Mouse (Mus musculus) lung, postnatal 0 days (tissue): ENCODE results near the gene Slc31a2. TPM values are rescaled to one million over a fixed set of nuclear protein-coding genes. Genes with fewer than 3 reads are reported as not detected.

ENCODE experiments used
- ATAC-seq: fragments of 200-750 bp; cut with Nextera tagmentation; 2 replicates; pipeline ENCODE4 v1.8.0; 2017; ENCODE audit warnings: moderate library complexity
- DNase-seq: peaks from one replicate; pipeline ENCODE4 v3.0.0-alpha.2; 2016; ENCODE audit warnings: low spot score
- H3K27ac ChIP-seq: fragments of 300-500 bp; sonication (generic); 2 replicates; pipeline ENCODE4 v1.5.1; 2014; ENCODE audit warnings: antibody characterized with exemption, mild to moderate bottlenecking, low read length, mixed read lengths
- H3K27me3 ChIP-seq: fragments of 300-500 bp; sonication (generic); replicated peaks from 2 replicates; pipeline ENCODE4 v1.6.1; 2014; ENCODE audit warnings: low read length, mixed read lengths; ENCODE audit not compliant: insufficient read depth
- H3K36me3 ChIP-seq: fragments of 300-500 bp; sonication (generic); 2 replicates; pipeline ENCODE4 v1.6.1; 2014; ENCODE audit warnings: low read length, mixed read lengths; ENCODE audit not compliant: insufficient read depth
- H3K4me1 ChIP-seq: fragments of 300-500 bp; sonication (generic); 2 replicates; pipeline ENCODE4 v1.6.1; 2014; ENCODE audit warnings: antibody characterized with exemption, low read depth, low read length, mixed read lengths; ENCODE audit not compliant: insufficient read depth
- H3K4me2 ChIP-seq: fragments of 300-500 bp; sonication (generic); replicated peaks from 2 replicates; pipeline ENCODE4 v1.6.1; 2014; ENCODE audit warnings: low read depth, mild to moderate bottlenecking, low read length, moderate library complexity, mixed read lengths
- H3K4me3 ChIP-seq: fragments of 300-500 bp; sonication (generic); 2 replicates; pipeline ENCODE4 v1.5.1; 2014; ENCODE audit warnings: low read depth, low read length
- H3K9ac ChIP-seq: fragments of 300-500 bp; sonication (generic); replicated peaks from 2 replicates; pipeline ENCODE4 v1.6.1; 2014; ENCODE audit warnings: low read depth, mild to moderate bottlenecking
- H3K9me3 ChIP-seq: fragments of 300-500 bp; sonication (generic); 2 replicates; pipeline ENCODE4 v1.6.1; 2016; ENCODE audit warnings: low read length, mixed read lengths
- CTCF ChIP-seq: IDR thresholded peaks from 2 replicates; pipeline ENCODE4 v1.5.1; 2016; ENCODE audit warnings: antibody characterized with exemption, mild to moderate bottlenecking
- EP300 ChIP-seq: IDR thresholded peaks from 2 replicates; pipeline ENCODE4 v1.6.1; 2016; ENCODE audit warnings: antibody characterized with exemption, mild to moderate bottlenecking, control low read depth
- WGBS: fragments of 180-500 bp; shearing (Covaris S2); extraction: QIAGEN DNeasy Blood & Tissue Kit; methylation state at CpG from one replicate; pipeline ENCODE4 v1.1.7; 2014; 5-methylcytosine and 5-hydroxymethylcytosine counted together
- polyA plus RNA-seq: library from polyadenylated mRNA; unstranded; fragments of >200 nt; fragmentation: Nextera tagmentation; extraction: Ambion mirVana; gene quantifications from 2 replicates; pipeline ENCODE4 v1.2.1, GENCODE M21; 2015

Gene Slc31a2
- polyA plus RNA-seq, 1 experiment from 2014 or later, result 25.5 TPM

DNA sequence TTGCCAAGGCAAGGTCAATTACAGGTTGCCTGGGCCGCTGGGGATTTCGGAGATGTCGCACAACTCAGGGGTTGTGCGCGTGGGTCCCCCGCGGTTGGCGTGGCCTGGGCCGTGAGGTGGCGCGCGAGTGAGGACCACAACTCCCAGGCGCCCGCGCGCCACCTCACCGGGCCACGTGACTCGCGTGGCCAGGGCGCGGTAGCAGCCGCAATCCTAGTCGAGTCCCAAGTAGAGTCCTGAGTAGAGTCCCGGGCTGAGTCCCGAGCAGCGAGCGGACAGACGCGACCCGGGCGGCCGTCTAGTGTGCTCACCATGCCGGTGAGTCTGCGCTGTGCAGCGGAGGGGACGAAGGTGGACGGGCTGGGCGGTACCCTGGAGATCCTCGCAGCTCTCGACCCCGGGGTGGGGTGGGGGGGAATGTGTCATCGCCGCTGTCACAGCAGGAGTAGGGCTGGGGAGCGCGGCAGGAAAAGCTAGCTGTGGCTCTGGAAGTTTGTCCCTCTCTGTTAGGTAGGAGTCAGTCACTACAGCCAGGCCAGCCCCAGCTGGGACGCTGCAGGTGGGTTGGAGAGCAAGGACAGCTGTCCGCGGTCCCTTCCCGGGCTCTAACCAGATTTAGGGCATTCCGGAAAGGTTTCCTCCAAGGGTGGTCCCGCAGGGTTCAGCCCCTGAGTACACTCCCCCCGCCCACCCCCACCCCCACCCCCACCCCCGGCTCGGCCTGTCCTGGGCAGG lies 24.1 kb downstream of the Slc31a2 start:
- DNase-seq (peak; percentile 85), ATAC-seq (peak; percentile 94)
- Histone ChIP-seq H3K4me2 (peak overlapping the region; percentile 82), H3K27me3 (no peaks in the 10 kb centered on the region), H3K27ac (peak overlapping the region; percentile 93), H3K36me3 (no peaks in the 10 kb centered on the region), H3K4me1 (peaks cover 6% of the 10 kb centered on the region; the same call in 1 of the 2 replicates), H3K4me3 (peak overlapping the region; percentile 77), H3K9me3 (no peaks in the 10 kb centered on the region), H3K9ac (peak overlapping the region; percentile 70)
- WGBS, result under 1% methylated on average over 52 of the region's 55 CpGs
- TF ChIP-seq CTCF, result peak; percentile 46
- TF ChIP-seq EP300, result no peak

DNA sequence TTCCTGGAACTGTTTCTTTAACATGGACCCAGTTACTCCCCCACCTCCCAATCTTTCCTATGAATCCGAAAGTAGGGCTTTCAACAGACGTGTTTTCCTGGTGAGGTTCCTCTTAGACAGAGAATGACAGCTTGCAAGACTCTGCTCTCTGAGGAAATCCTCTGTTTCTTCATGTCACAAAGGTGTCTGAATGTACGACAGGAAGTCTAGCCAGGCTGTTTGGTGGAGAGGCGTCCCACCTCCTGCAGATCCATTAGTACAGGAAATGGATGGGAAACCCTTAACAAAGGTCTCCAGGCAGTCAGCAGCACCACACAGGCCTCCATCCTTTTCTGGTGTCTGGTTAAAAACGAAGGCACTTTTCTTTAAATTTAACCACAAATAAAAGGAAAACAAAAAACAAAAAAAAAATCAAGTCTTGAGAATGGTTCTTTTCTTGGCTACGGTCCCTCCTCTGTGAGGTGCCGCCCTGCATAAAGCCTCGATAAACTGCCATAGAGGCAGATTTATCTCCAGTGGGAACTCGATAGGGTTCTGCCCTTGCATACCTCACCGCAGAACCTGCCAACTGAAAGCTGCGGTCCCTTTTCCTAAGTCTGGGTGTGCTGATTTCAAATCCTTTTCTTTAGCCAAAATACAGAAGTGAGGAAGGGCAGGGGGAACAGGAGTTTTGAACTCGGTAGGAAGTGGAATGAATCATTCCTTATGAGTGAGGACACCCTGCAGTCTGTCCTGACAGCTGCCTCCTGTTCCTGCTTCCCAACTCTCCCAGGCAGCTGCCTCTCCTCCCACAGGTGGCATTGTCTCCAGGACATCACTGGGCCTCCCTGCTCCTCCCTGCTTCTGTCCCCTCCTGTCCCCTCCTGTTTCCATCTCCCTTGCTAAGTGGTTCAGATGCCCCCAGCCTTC lies 24.9 kb downstream of the Slc31a2 start:
- Histone ChIP-seq H3K27me3 (no peaks in the 10 kb centered on the region), H3K36me3 (no peaks in the 10 kb centered on the region), H3K9ac (peak overlapping the region; percentile 70), H3K4me3 (peak overlapping the region; percentile 77), H3K9me3 (no peaks in the 10 kb centered on the region), H3K4me1 (peaks cover 6% of the 10 kb centered on the region; the same call in 1 of the 2 replicates), H3K4me2 (peak overlapping the region; percentile 82), H3K27ac (peak overlapping the region; percentile 93)
- TF ChIP-seq CTCF (no peak), EP300 (0 out of 2 replicates have a peak, but pooled peaks have one; percentile 45)
- DNase-seq (peak; percentile 84), ATAC-seq (peak; percentile 54)
- 5% methylated on average over 12 of the region's 12 CpGs for WGBS

DNA sequence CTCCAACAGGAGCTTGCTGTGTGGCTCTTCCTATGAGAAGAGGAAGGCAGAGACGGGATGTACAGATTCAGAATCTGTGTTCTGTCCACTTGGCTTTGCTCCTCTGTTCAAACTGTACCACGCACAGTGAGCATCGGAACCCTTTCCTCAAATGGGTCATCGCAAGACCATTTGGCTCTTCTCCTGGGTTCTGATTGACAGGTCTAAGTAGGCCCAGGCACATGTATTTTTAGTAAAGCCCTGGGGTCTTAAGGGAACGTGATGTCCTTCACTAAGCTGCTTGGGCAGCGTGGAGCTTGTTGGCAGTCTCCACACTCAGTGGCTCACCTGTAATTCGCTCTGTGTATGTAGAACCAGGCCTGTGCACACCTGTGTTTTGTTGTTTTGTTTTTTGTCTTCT lies 26.9 kb downstream of the Slc31a2 start:
- 88% methylated on average over 7 of the region's 7 CpGs for WGBS
- Histone ChIP-seq H3K4me2 (no peak overlapping the region), H3K9ac (no peak overlapping the region), H3K27me3 (no peaks in the 10 kb centered on the region), H3K4me3 (no peak overlapping the region), H3K36me3 (no peaks in the 10 kb centered on the region; the same call in none of the 2 replicates), H3K27ac (no peak overlapping the region), H3K9me3 (no peaks in the 10 kb centered on the region), H3K4me1 (peaks cover 6% of the 10 kb centered on the region; the same call in 1 of the 2 replicates)
- no peak for DNase-seq
- ATAC-seq, result no peak
- TF ChIP-seq CTCF (no peak), EP300 (no peak)

DNA sequence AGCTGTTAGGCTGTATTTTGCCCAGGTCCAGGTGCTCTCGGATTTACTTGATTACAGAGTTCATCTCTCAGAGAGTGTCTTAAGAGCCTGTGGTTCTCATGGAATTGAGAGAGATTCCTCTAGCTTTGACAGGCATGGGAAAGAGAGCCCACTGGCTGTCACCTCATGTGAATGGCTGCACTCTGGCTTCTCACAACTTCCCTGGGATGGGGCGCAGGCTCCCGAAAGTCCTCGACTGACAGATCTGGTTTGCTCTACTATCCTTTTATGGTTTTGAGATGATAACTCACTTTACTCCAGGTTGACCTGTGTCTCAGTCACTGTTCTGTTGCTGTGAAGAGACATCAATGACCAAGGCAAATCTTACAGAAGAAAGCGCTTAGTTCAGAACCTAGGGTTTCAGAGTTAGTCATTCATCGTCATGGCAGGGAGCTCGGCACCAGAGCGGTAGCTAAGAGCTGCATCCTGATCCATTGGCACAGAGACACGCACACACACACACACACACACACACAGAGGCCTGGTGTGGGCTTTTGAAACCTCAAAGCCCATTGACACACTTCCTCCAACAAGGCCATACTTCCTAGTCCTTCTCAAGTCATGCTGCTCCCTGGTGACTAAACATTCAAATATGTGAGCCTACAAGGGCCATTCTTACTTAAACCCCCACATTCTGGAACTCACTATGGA lies 28.6 kb downstream of the Slc31a2 start:
- TF ChIP-seq CTCF, result no peak
- no peak for TF ChIP-seq EP300
- H3K9ac ChIP-seq, result no peak overlapping the region
- peaks cover 6% of the 10 kb centered on the region; the same call in 1 of the 2 replicates for H3K4me1 ChIP-seq
- H3K36me3 ChIP-seq, result no peaks in the 10 kb centered on the region; the same call in none of the 2 replicates
- ATAC-seq (no peak), DNase-seq (no peak)
- H3K4me3 ChIP-seq, result no peak overlapping the region
- 86% methylated on average over 9 of the region's 9 CpGs for WGBS
- H3K27me3 ChIP-seq, result no peaks in the 10 kb centered on the region
- no peaks in the 10 kb centered on the region for H3K9me3 ChIP-seq
- no peak overlapping the region for H3K27ac ChIP-seq
- H3K4me2 ChIP-seq, result no peak overlapping the region

DNA sequence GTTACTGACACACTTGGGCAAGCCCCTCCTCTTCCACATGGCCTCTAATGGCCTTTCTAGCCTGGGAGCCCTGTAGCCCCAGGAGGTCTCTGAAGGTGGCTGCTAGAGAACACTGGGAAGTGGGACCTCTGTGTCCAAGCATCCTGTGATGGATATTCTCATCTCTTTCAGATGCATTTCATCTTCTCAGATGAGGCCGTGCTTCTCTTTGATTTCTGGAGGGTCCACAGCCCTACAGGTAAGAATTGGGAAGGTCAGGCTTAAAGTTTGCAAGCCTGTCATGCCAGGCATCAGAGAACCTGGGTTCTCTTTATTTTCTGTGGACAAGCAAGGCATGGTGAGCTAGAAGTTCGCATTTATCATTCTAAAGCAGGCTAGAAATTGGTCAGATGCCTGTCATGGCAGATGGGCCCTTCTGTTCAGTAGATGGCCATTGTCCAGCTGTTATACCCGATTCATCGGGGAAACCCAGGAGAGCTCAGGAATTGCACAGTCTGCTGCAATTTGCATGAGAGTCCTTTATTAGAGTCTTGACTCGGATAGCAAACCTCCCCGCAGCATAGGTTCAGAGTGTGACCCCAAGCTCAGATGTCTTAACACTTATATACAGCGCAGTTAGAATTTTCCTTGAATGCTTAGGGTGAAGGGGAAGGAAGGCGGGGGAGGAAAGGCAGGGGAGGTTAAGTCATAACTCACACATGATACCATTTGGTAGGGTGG lies 30.3 kb downstream of the Slc31a2 start:
- no peak for DNase-seq
- Histone ChIP-seq H3K4me1 (peaks cover 2% of the 10 kb centered on the region; the same call in 1 of the 2 replicates), H3K27ac (no peak overlapping the region), H3K27me3 (no peaks in the 10 kb centered on the region), H3K9ac (no peak overlapping the region), H3K4me3 (no peak overlapping the region), H3K9me3 (no peaks in the 10 kb centered on the region), H3K4me2 (no peak overlapping the region), H3K36me3 (peaks cover 10% of the 10 kb centered on the region)
- no peak for ATAC-seq
- WGBS, result 81% methylated on average over 8 of the region's 8 CpGs
- no peak for TF ChIP-seq EP300
- no peak for TF ChIP-seq CTCF
